Mouse (Mus musculus) heart, embryonic 10.5 days (tissue): ENCODE measurements at regions not wholly inside any gene's neighbourhood (a gene's known extent, or its start where the extent isn't known, plus 50 kb on each side); places are given as distances from the start of the nearest gene placed in this dataset.

Source experiments
- DNase-seq: peaks from one replicate; pipeline ENCODE4 v3.0.0-alpha.2; 2017; ENCODE audit warnings: low spot score
- H3K27ac ChIP-seq: fragments of 300-500 bp; sonication (generic); 2 replicates; pipeline ENCODE4 v1.5.1; 2016; ENCODE audit warnings: mild to moderate bottlenecking
- H3K27me3 ChIP-seq: fragments of 300-500 bp; sonication (generic); 2 replicates; pipeline ENCODE4 v1.6.1; 2016; ENCODE audit warnings: mild to moderate bottlenecking; ENCODE audit not compliant: poor library complexity, insufficient read depth, severe bottlenecking
- H3K36me3 ChIP-seq: fragments of 300-500 bp; sonication (generic); 2 replicates; pipeline ENCODE4 v1.6.1; 2016; ENCODE audit warnings: mild to moderate bottlenecking, moderate library complexity
- H3K4me1 ChIP-seq: fragments of 300-500 bp; sonication (generic); 2 replicates; pipeline ENCODE4 v1.6.1; 2016; ENCODE audit warnings: mild to moderate bottlenecking
- H3K4me3 ChIP-seq: fragments of 300-500 bp; sonication (generic); 2 replicates; pipeline ENCODE4 v1.5.1; 2016; ENCODE audit warnings: mild to moderate bottlenecking, moderate library complexity
- H3K9me3 ChIP-seq: fragments of 300-500 bp; sonication (generic); 2 replicates; pipeline ENCODE4 v1.6.1; 2016; ENCODE audit warnings: mild to moderate bottlenecking, moderate library complexity
- WGBS: fragments of 180-500 bp; shearing (Covaris S2); methylation state at CpG from one replicate; pipeline ENCODE4 v1.1.7; 2016; 5-methylcytosine and 5-hydroxymethylcytosine counted together

GRCm38 (mm10) chr13:26088727-26089126 lies 681.2 kb downstream of the Hdgfl1 start:
- Histone ChIP-seq H3K9me3 (no peaks in the 10 kb centered on the region), H3K27me3 (no peaks in the 10 kb centered on the region), H3K4me3 (no peak overlapping the region), H3K36me3 (no peaks in the 10 kb centered on the region), H3K27ac (no peak overlapping the region), H3K4me1 (no peaks in the 10 kb centered on the region)
- WGBS: 68% methylated on average over 3 of the region's 3 CpGs
- no peak for DNase-seq

- H3K9me3 ChIP-seq: no peaks in the 10 kb centered on the region
- H3K4me3 ChIP-seq: no peak overlapping the region
- DNase-seq: no peak
- H3K27ac ChIP-seq: no peak overlapping the region
- WGBS: 84% methylated on average over 2 of the region's 2 CpGs
- no peaks in the 10 kb centered on the region for H3K4me1 ChIP-seq
- no peaks in the 10 kb centered on the region for H3K27me3 ChIP-seq
- no peaks in the 10 kb centered on the region for H3K36me3 ChIP-seq
Observed at GRCm38 (mm10) chr13:26080814-26081213, 689.2 kb downstream of the Hdgfl1 start.

- H3K4me1 ChIP-seq: no peaks in the 10 kb centered on the region
- no peaks in the 10 kb centered on the region for H3K27me3 ChIP-seq
- 66% methylated on average over 4 of the region's 4 CpGs for WGBS
- H3K4me3 ChIP-seq: no peak overlapping the region
- no peak for DNase-seq
- H3K9me3 ChIP-seq: no peaks in the 10 kb centered on the region
- H3K36me3 ChIP-seq: no peaks in the 10 kb centered on the region
- H3K27ac ChIP-seq: no peak overlapping the region
Observed at GRCm38 (mm10) chr13:26080302-26080701, 689.7 kb downstream of the Hdgfl1 start.

- no peaks in the 10 kb centered on the region for H3K4me1 ChIP-seq
- no peaks in the 10 kb centered on the region for H3K36me3 ChIP-seq
- WGBS: 90% methylated on average over 1 of the region's 1 CpGs
- no peak for DNase-seq
- H3K27me3 ChIP-seq: no peaks in the 10 kb centered on the region
- no peaks in the 10 kb centered on the region for H3K9me3 ChIP-seq
- H3K4me3 ChIP-seq: no peak overlapping the region
- no peak overlapping the region for H3K27ac ChIP-seq
Observed at GRCm38 (mm10) chr13:26079362-26079761, 690.6 kb downstream of the Hdgfl1 start.

GRCm38 (mm10) chr13:26061322-26061721 lies 708.6 kb downstream of the Hdgfl1 start:
- no peaks in the 10 kb centered on the region for H3K9me3 ChIP-seq
- DNase-seq: no peak
- H3K27me3 ChIP-seq: no peaks in the 10 kb centered on the region
- WGBS: 36% methylated on average over 2 of the region's 2 CpGs
- H3K36me3 ChIP-seq: no peaks in the 10 kb centered on the region
- H3K4me3 ChIP-seq: no peak overlapping the region
- no peak overlapping the region for H3K27ac ChIP-seq
- no peaks in the 10 kb centered on the region for H3K4me1 ChIP-seq

- Histone ChIP-seq H3K4me3 (no peak overlapping the region), H3K9me3 (no peaks in the 10 kb centered on the region), H3K4me1 (no peaks in the 10 kb centered on the region), H3K27me3 (no peaks in the 10 kb centered on the region), H3K27ac (no peak overlapping the region), H3K36me3 (no peaks in the 10 kb centered on the region)
- DNase-seq: no peak
Observed at GRCm38 (mm10) chr13:26037699-26038098, 732.3 kb downstream of the Hdgfl1 start.

- WGBS: 66% methylated on average over 3 of the region's 3 CpGs
- Histone ChIP-seq H3K36me3 (no peaks in the 10 kb centered on the region), H3K27ac (no peak overlapping the region), H3K4me1 (no peaks in the 10 kb centered on the region), H3K4me3 (no peak overlapping the region), H3K27me3 (no peaks in the 10 kb centered on the region), H3K9me3 (no peaks in the 10 kb centered on the region)
- no peak for DNase-seq
Observed at GRCm38 (mm10) chr13:26026386-26026785, 743.6 kb downstream of the Hdgfl1 start.

GRCm38 (mm10) chr13:26024696-26025095 lies 745.3 kb downstream of the Hdgfl1 start:
- Histone ChIP-seq H3K36me3 (no peaks in the 10 kb centered on the region), H3K4me3 (no peak overlapping the region), H3K4me1 (no peaks in the 10 kb centered on the region), H3K27me3 (no peaks in the 10 kb centered on the region), H3K27ac (no peak overlapping the region), H3K9me3 (no peaks in the 10 kb centered on the region)
- no peak for DNase-seq

- no peak for DNase-seq
- no peaks in the 10 kb centered on the region for H3K4me1 ChIP-seq
- 84% methylated on average over 2 of the region's 2 CpGs for WGBS
- H3K4me3 ChIP-seq: no peak overlapping the region
- no peaks in the 10 kb centered on the region for H3K36me3 ChIP-seq
- H3K9me3 ChIP-seq: no peaks in the 10 kb centered on the region
- no peak overlapping the region for H3K27ac ChIP-seq
- H3K27me3 ChIP-seq: no peaks in the 10 kb centered on the region
Observed at GRCm38 (mm10) chr13:26020491-26020890, 749.5 kb downstream of the Hdgfl1 start.

- Histone ChIP-seq H3K4me1 (no peaks in the 10 kb centered on the region; the same call in 1 of the 2 replicates), H3K36me3 (no peaks in the 10 kb centered on the region), H3K27ac (no peak overlapping the region), H3K27me3 (no peaks in the 10 kb centered on the region), H3K4me3 (no peak overlapping the region), H3K9me3 (no peaks in the 10 kb centered on the region)
- DNase-seq: no peak
- 65% methylated on average over 1 of the region's 1 CpGs for WGBS
Observed at GRCm38 (mm10) chr13:26009131-26009530, 738.8 kb upstream of the Nrsn1 start.

- Histone ChIP-seq H3K9me3 (no peaks in the 10 kb centered on the region), H3K27ac (no peak overlapping the region), H3K27me3 (no peaks in the 10 kb centered on the region), H3K36me3 (no peaks in the 10 kb centered on the region), H3K4me1 (no peaks in the 10 kb centered on the region; the same call in 1 of the 2 replicates), H3K4me3 (no peak overlapping the region)
- no peak for DNase-seq
- 80% methylated on average over 7 of the region's 7 CpGs for WGBS
Observed at GRCm38 (mm10) chr13:26004768-26005560, 734.7 kb upstream of the Nrsn1 start.

GRCm38 (mm10) chr13:25993526-25993925 lies 723.2 kb upstream of the Nrsn1 start:
- Histone ChIP-seq H3K4me1 (no peaks in the 10 kb centered on the region), H3K9me3 (no peaks in the 10 kb centered on the region), H3K4me3 (no peak overlapping the region), H3K27ac (no peak overlapping the region), H3K36me3 (no peaks in the 10 kb centered on the region), H3K27me3 (no peaks in the 10 kb centered on the region)
- WGBS: 49% methylated on average over 1 of the region's 1 CpGs
- no peak for DNase-seq

GRCm38 (mm10) chr13:25989067-25989756 lies 718.9 kb upstream of the Nrsn1 start:
- Histone ChIP-seq H3K36me3 (no peaks in the 10 kb centered on the region), H3K4me3 (no peak overlapping the region), H3K9me3 (no peaks in the 10 kb centered on the region), H3K27ac (no peak overlapping the region), H3K4me1 (no peaks in the 10 kb centered on the region), H3K27me3 (no peaks in the 10 kb centered on the region)
- WGBS: 84% methylated on average over 5 of the region's 5 CpGs
- no peak for DNase-seq
